ENCODE assay signal across 9 mouse cellular contexts in genomic region chr6:82603665-82604064, GRCm38 (mm10).
DNase-seq lines count a peak whose midpoint lies in the region; ATAC-seq lines count a peak whose summit lies in the region.
"Had no signal": no experiment of that assay in that cellular context is flagged by ENCODE, and none has a peak within 500 bp of the region (broad histone marks: within the 10 kb centered on the region; RNA-seq: fewer than 3 reads in every experiment).

No protein-coding gene starts in this region.

- H3K9me3 ChIP-seq in hindbrain, embryonic 16.5 days (ENCODE audit: control insufficient read depth, low read length): no peaks in the 10 kb centered on the region
- no peaks in the 10 kb centered on the region for H3K9me3 ChIP-seq in limb, embryonic 11.5 days (ENCODE audit: control insufficient read depth, low read length)

- no peaks in the 10 kb centered on the region for H3K27me3 ChIP-seq in hindbrain, embryonic 16.5 days (replicated peaks; ENCODE audit: control insufficient read depth, insufficient read depth, low read length)
- H3K27me3 ChIP-seq in limb, embryonic 11.5 days (ENCODE audit: control insufficient read depth, insufficient read depth, low read length): no peaks in the 10 kb centered on the region

- no peak overlapping the region for H3K4me2 ChIP-seq in hindbrain, embryonic 16.5 days (ENCODE audit: low read length)
- H3K4me2 ChIP-seq in limb, embryonic 11.5 days (ENCODE audit: low read depth, severe bottlenecking): no peak overlapping the region

- peak; percentile 79 for ATAC-seq in hindbrain, embryonic 16.5 days
- no peak for ATAC-seq in limb, embryonic 11.5 days (ENCODE audit: insufficient number of reproducible peaks, low FRiP score, low TSS enrichment, low read depth)

- peaks cover 3% of the 10 kb centered on the region for H3K4me1 ChIP-seq in hindbrain, embryonic 16.5 days (ENCODE audit: control insufficient read depth, insufficient read depth, low read depth, low read length)
- H3K4me1 ChIP-seq in limb, embryonic 11.5 days (ENCODE audit: control insufficient read depth, insufficient read depth, low read length): no peaks in the 10 kb centered on the region

- 52% methylated on average over 2 of the region's 2 CpGs for WGBS in hindbrain, embryonic 16.5 days
- 52% methylated on average over 2 of the region's 2 CpGs for WGBS in limb, embryonic 11.5 days

- H3K27ac ChIP-seq in hindbrain, embryonic 16.5 days (ENCODE audit: low read depth, low read length): no peak overlapping the region
- H3K27ac ChIP-seq in limb, embryonic 11.5 days (replicated peaks; ENCODE audit: low read depth, low read length): no peak overlapping the region

- H3K4me3 ChIP-seq in hindbrain, embryonic 16.5 days (ENCODE audit: low read length): no peak overlapping the region
- H3K4me3 ChIP-seq in limb, embryonic 11.5 days (ENCODE audit: low read depth, low read length): no peak overlapping the region
- H3K4me3 ChIP-seq: erythroblast, embryonic 14.5 days had no signal

- no peaks in the 10 kb centered on the region for H3K36me3 ChIP-seq in hindbrain, embryonic 16.5 days (ENCODE audit: control insufficient read depth, insufficient read depth, low read length)
- no peaks in the 10 kb centered on the region for H3K36me3 ChIP-seq in limb, embryonic 11.5 days (ENCODE audit: control insufficient read depth, insufficient read depth, low read length)

- DNase-seq in left cerebral cortex, adult 11 months (ENCODE audit: low spot score): peak; percentile 17
- no peak for DNase-seq in left cerebral cortex, adult 8-10 months (ENCODE audit: low spot score in 2 of 2)
- DNase-seq in NIH3T3 (ENCODE audit: low read depth): peak; percentile 57
- DNase-seq in embryo, embryonic 10 days (ENCODE audit: low spot score): peak; percentile 63
- DNase-seq in limb, embryonic 11.5 days (ENCODE audit: low spot score): peak; percentile 46
- DNase-seq in retina, embryonic 14.5 days (ENCODE audit: low spot score): peak; percentile 71
- no peak for DNase-seq in spleen, postnatal 36 days (ENCODE audit: low spot score in 2 of 2)

- no peak overlapping the region for H3K9ac ChIP-seq in hindbrain, embryonic 16.5 days (ENCODE audit: low read depth, low read length)
- H3K9ac ChIP-seq in limb, embryonic 11.5 days (ENCODE audit: low read length): no peak overlapping the region

Comparison
In these comparisons a context has a peak if more than half of its experiments do, and no peak if none do; other contexts are left out.
1. DNase-seq: peak in left cerebral cortex, adult 11 months (single experiment), NIH3T3 (single experiment), embryo, embryonic 10 days (single experiment), limb, embryonic 11.5 days (single experiment) and retina, embryonic 14.5 days (single experiment); none in left cerebral cortex, adult 8-10 months (0 of 2) and spleen, postnatal 36 days (0 of 2).